Mouse (Mus musculus) cerebellum, adult 2 months (tissue): ENCODE results near the gene Tkt.

ENCODE experiments used
- CTCF ChIP-seq: fragments of 200-500 bp; IDR thresholded peaks from 2 replicates; pipeline ENCODE4 v1.5.1; 2011; ENCODE audit warnings: low read depth, mild to moderate bottlenecking, control low read depth, low read length, moderate library complexity, borderline replicate concordance; ENCODE audit not compliant: insufficient read depth
- POLR2A ChIP-seq: fragments of 200-500 bp; IDR thresholded peaks from 2 replicates; pipeline ENCODE4 v1.6.1; 2011; ENCODE audit warnings: low read length, control low read depth, borderline replicate concordance; ENCODE audit not compliant: insufficient read depth

DNA sequence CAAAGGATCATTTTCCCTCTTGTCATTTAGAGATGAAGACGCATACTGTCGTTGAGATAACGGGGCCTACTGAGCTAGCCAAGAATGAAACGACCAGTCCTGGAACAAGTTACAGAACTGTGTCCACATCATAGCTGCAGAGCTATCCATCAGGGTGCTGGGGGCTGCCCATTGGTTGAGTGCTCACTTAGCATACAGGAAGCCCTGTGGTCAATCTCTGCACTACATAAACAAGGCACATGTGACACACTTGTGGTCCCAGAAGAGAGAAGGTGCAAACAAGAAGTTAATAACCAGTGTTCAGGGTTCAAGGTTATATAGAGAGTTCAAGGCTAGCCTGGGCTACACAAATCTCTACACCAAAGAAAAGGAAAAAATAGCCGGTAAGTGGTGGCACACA lies 16.7 kb upstream of the Tkt start:
- TF ChIP-seq POLR2A: no peak
- no peak for TF ChIP-seq CTCF
